Mouse (Mus musculus) mature B cell (primary cell): ENCODE measurements at regions not wholly inside any gene's neighbourhood (a gene's known extent, or its start where the extent isn't known, plus 50 kb on each side); places are given as distances from the start of the nearest gene placed in this dataset.

Experiments
- in situ Hi-C: fragments of 300-500 bp; cut with MboI; formaldehyde crosslinking; loops from 2 replicates; pipeline ENCODE4 v1.14.3; 2019

- in situ Hi-C loops: no loop called here
Observed at GRCm38 (mm10) chr7:73637810-73638125, 96.1 kb upstream of the Chd2 start.

GRCm38 (mm10) chr7:73637101-73637809 is 95.6 kb upstream of the Chd2 start:
- in situ Hi-C loops: no loop called here

- in situ Hi-C loops: no loop called here
Observed at GRCm38 (mm10) chr7:73635422-73635821, 93.8 kb upstream of the Chd2 start.

GRCm38 (mm10) chr7:73630790-73631189 is 89.2 kb upstream of the Chd2 start:
- in situ Hi-C loops: no loop called here

GRCm38 (mm10) chr7:73629182-73629581 is 87.6 kb upstream of the Chd2 start:
- in situ Hi-C loops: no loop called here

- in situ Hi-C loops: no loop called here
Observed at GRCm38 (mm10) chr7:73628071-73628470, 86.4 kb upstream of the Chd2 start.

GRCm38 (mm10) chr7:73626291-73626690 is 84.7 kb upstream of the Chd2 start:
- in situ Hi-C loops: no loop called here

GRCm38 (mm10) chr7:73625651-73626050 is 84.0 kb upstream of the Chd2 start:
- in situ Hi-C loops: no loop called here

- in situ Hi-C loops: loop anchor here (5.0 kb wide), 1 partner anchor 98 kb away; no protein-coding TSS in a partner anchor
Observed at GRCm38 (mm10) chr7:73624992-73625391, 83.4 kb upstream of the Chd2 start.

GRCm38 (mm10) chr7:73624093-73624600 is 82.5 kb upstream of the Chd2 start:
- in situ Hi-C loops: loop anchor here (5.0 kb wide), 1 partner anchor 97 kb away; no protein-coding TSS in a partner anchor

- in situ Hi-C loops: loop anchor here (5.0 kb wide), 1 partner anchor 95 kb away; no protein-coding TSS in a partner anchor
Observed at GRCm38 (mm10) chr7:73622468-73622867, 80.8 kb upstream of the Chd2 start.

- in situ Hi-C loops: loop anchor here (5.0 kb wide), 1 partner anchor 93 kb away; no protein-coding TSS in a partner anchor
Observed at GRCm38 (mm10) chr7:73620341-73620740, 78.7 kb upstream of the Chd2 start.

- in situ Hi-C loops: loop anchor here (10.0 kb wide), 1 partner anchor 64 kb away; no protein-coding TSS in a partner anchor
Observed at GRCm38 (mm10) chr7:73618758-73619416, 77.3 kb upstream of the Chd2 start.

GRCm38 (mm10) chr7:73617910-73618757 is 76.5 kb upstream of the Chd2 start:
- in situ Hi-C loops: loop anchor here (10.0 kb wide), 1 partner anchor 63 kb away; no protein-coding TSS in a partner anchor

GRCm38 (mm10) chr7:73616971-73617906 is 75.6 kb upstream of the Chd2 start:
- in situ Hi-C loops: loop anchor here (10.0 kb wide), 1 partner anchor 62 kb away; no protein-coding TSS in a partner anchor

- in situ Hi-C loops: loop anchor here (10.0 kb wide), 1 partner anchor 61 kb away; no protein-coding TSS in a partner anchor
Observed at GRCm38 (mm10) chr7:73616015-73616414, 74.4 kb upstream of the Chd2 start.

GRCm38 (mm10) chr7:73614840-73615555 is 73.4 kb upstream of the Chd2 start:
- in situ Hi-C loops: loop anchor here (10.0 kb wide), 1 partner anchor 60 kb away; no protein-coding TSS in a partner anchor

GRCm38 (mm10) chr7:73614341-73614740 is 72.7 kb upstream of the Chd2 start:
- in situ Hi-C loops: loop anchor here (10.0 kb wide), 1 partner anchor 60 kb away; no protein-coding TSS in a partner anchor

- in situ Hi-C loops: loop anchor here (10.0 kb wide), 1 partner anchor 58 kb away; no protein-coding TSS in a partner anchor
Observed at GRCm38 (mm10) chr7:73612752-73613092, 71.1 kb upstream of the Chd2 start.
